Mouse (Mus musculus) thymus, adult 18-20 months (tissue): ENCODE data around the gene Tnrc6c.

Experiments used
- DNase-seq, 2 experiments: peaks; one replicate each; pipeline ENCODE4 v3.0.0; 2022; ENCODE audit warnings: mixed read lengths in 2 of 2

The Tnrc6c gene

GRCm38 (mm10) chr11:117796954-117797353 lies 142.9 kb downstream of the Tnrc6c start:
- no peak for DNase-seq

GRCm38 (mm10) chr11:117797511-117798159 lies 143.5 kb downstream of the Tnrc6c start, which contains the start of gene 6030468B19Rik:
Gene 6030468B19Rik (plus strand): TSS chr11:117797660.
- no peak for DNase-seq

- peak in 1 of 2 experiments; percentile 41 for DNase-seq
Observed at GRCm38 (mm10) chr11:117798160-117798541, 144.1 kb downstream of the Tnrc6c start.

GRCm38 (mm10) chr11:117799174-117799573 lies 145.1 kb downstream of the Tnrc6c start:
- DNase-seq: no peak

- DNase-seq: no peak
Observed at GRCm38 (mm10) chr11:117800038-117800437, 145.9 kb downstream of the Tnrc6c start.

GRCm38 (mm10) chr11:117801650-117802049 lies 147.6 kb downstream of the Tnrc6c start:
- no peak for DNase-seq

GRCm38 (mm10) chr11:117803166-117803688 lies 149.1 kb downstream of the Tnrc6c start:
- no peak for DNase-seq

- DNase-seq: no peak
Observed at GRCm38 (mm10) chr11:117806781-117807180, 152.7 kb downstream of the Tnrc6c start.

GRCm38 (mm10) chr11:117809407-117810311 lies 155.6 kb downstream of the Tnrc6c start, which contains the start of the genes Gm20708 and Syngr2:
Gene Gm20708 (plus strand): TSS chr11:117809668.
Gene Syngr2 (plus strand): TSS chr11:117809668.
- peak; percentile 46 to 58 for DNase-seq

GRCm38 (mm10) chr11:117810401-117811046 lies 156.4 kb downstream of the Tnrc6c start:
- DNase-seq: peak; percentile 67 to 80
